Mouse (Mus musculus) cerebellum, adult 11-12 months (tissue): ENCODE measurements around the gene Mrpl9.

Experiments
- DNase-seq: peaks from one replicate; pipeline ENCODE4 v3.0.0; 2022

Gene Mrpl9

DNA sequence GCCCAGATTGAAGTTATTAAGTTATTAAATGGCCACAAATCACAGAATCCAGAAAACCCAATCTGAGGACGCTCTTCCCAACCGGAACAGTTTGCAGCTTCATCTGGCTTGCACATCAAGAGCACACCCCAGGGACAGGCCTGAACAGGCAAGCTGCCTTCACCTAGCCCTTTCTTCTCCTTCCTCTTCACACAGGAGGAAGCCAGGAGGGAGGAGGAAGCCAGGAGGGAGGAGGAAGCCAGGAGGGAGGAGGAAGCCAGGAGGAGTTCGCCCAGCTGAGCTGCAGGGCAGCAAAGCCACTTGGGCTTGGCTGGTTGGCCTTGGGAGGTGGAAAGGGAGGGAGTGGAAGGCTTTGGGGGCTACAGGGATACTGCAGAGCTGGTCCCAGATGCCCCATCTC lies 25.8 kb downstream of the Mrpl9 start:
- no peak for DNase-seq

DNA sequence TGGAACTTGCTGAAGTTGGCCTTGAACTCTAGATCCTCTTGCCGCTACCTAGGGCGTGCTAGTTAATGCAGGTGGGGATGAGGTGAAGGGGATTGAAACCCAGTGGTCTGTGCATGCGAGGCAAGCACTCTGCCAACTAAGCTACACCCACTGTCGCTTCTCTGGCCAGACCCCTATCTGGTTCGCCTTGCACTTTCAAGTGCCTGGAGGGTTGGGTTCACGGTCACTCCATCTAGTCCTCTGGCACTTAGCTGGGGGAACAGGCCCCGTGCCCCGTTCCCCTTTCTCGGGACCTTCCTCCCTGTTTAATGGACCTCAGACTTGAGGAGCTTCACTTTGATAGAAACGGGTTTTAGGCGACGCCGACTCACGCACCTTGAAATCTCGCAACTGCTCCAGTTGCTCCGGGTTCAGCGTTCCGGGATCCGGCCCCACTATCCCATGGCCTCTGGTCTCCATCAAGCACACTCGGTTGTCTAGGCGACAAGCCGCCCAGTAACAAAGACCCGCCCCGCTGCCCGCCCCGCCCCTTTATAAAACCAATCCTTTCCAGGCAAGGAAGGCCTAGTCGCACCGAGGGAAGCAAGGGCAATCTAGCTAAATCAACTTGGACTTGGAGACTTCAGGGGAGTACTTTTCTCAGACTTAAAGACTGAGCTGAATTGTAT lies 29.5 kb downstream of the Mrpl9 start:
- no peak for DNase-seq

- no peak for DNase-seq
These were observed 30.0 kb downstream of the Mrpl9 start for GRCm38 (mm10) chr3:94473115-94473505.

DNA sequence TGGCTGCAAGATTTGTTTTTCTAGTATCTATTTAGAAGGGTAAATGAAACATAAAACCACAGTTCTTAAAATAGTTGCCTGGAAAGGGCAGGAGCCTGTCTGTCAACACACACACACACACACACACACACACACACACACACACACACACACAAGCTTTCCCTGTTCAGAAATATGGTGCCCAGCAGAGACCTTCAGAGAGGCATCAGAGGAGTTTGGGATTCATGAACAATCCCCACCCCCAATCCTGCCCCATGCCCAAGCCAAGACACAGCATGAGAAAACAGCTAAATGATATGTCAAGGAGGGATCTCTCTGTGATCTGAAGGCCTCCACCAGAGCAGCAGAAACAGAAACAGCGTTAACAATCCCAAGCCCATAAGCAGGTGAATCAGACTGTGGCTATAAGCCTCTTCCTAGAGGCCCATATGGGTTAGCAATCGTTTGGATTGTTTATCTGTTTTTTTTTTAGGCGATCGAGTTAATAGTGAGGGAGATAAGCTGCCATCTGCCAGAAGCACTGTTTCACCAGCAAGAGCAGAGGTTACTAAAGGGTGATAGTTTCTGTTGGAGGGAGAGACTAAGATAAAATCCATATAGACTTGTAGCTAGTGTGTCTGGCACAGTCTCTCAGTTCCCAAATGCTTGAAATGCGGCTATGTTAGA lies 30.6 kb downstream of the Mrpl9 start:
- DNase-seq, result no peak

DNA sequence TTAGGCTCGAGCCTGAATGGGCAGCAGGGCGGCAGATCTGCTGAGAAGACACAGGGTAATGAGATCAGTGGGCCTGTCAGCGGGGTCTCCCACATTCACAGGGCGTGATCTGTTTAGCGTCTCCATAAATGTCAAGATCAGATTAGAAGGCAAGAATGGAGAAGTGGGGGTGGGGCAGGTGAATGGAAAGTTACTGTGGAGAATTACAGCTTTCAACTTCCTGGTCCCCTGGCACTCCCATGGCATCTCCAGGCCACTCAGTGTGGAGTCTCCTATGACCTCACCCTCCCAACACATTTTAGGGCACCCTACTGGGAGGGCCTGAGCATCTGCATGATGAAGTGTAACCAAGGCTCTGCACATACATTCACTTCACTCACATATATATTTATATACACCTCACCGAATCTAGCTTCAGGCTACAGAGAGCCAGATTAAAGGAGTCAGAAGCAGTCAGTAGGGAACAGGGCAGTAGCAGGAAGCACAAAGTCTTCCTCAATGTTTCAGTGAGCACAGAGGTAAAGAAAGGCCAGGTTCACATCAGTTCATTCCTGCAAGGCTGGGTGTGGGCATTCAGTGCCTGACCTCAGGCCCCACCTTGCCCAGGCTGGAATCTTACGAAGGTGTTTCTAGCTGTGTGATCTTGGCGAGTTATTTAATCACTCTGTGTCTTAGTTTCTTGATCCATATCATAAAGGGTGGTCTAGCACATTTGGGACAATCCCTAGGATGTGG lies 33.4 kb downstream of the Mrpl9 start:
- peak; percentile 45 for DNase-seq

DNA sequence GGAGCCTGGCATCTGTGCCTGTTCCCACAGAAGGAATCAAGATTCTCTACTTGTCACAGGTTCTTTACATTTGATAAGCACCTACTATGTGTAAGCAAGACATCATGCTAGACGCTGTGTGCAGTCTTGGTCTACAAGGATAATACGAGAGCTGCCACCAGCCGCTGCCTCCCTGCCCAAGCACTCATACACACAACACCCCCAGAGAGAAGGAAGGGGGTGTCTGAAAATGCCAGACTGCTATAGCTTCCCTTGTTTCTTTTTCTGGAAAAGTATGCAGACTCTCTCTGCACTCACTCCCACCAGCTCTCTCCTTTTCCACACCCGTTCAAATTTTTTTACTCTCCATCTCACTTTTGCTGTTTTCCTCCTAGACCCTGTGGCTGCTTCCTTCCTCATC lies 34.3 kb downstream of the Mrpl9 start:
- DNase-seq, result peak; percentile 57

GRCm38 (mm10) chr3:94477981-94478422 lies 34.9 kb downstream of the Mrpl9 start, which contains the start of gene Celf3:
TSS of gene Celf3 (plus strand) at chr3:94478295.
- DNase-seq, result peak; percentile 91

- DNase-seq, result peak; percentile 76
These were observed 35.6 kb downstream of the Mrpl9 start for GRCm38 (mm10) chr3:94478591-94479169.

DNA sequence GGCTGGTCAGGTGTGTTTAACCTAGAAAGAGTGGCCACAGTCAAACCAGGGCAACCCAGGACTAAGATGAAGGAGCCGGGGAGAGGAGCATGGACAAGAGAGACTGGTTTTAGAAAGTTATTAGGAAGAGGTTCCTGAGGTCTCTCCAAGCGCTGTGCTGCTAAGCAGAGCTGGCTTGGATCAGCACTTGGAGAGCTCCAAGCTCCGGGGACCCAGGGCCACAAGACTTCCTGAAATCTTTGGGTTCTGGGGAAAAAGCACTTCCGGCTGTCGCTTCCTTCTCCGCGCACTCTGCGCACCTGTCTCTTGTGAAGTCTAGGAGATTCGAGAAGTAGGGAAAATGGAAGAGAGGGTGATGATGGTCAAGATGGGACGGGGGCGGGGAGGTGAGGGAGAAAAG lies 36.4 kb downstream of the Mrpl9 start:
- DNase-seq, result no peak

GRCm38 (mm10) chr3:94480291-94480884 lies 37.3 kb downstream of the Mrpl9 start, which contains the start of gene Riiad1:
TSS of gene Riiad1 (minus strand) at chr3:94480341.
- peak; percentile 39 for DNase-seq

- DNase-seq, result peak; percentile 14
These were observed 38.3 kb downstream of the Mrpl9 start for GRCm38 (mm10) chr3:94481429-94481828.

GRCm38 (mm10) chr3:94482764-94483385 lies 39.8 kb downstream of the Mrpl9 start:
- DNase-seq, result peak; percentile 45

GRCm38 (mm10) chr3:94483790-94484439 lies 40.8 kb downstream of the Mrpl9 start:
- DNase-seq, result peak; percentile 81

- DNase-seq, result peak; percentile 15
These were observed 42.8 kb downstream of the Mrpl9 start for GRCm38 (mm10) chr3:94485922-94486321.

GRCm38 (mm10) chr3:94487581-94487980 lies 44.5 kb downstream of the Mrpl9 start:
- DNase-seq, result peak; percentile 38

GRCm38 (mm10) chr3:94497162-94497561 lies 54.0 kb downstream of the Mrpl9 start:
- no peak for DNase-seq
